8 mouse cellular contexts compared by ENCODE assay signal in genomic region chr5:142909576-142910278, GRCm38 (mm10). TPM values are rescaled to one million over a fixed set of nuclear protein-coding genes. Genes with fewer than 3 reads are reported as not detected.
A peak's percentile ranks its signal among the peaks of the same experiment; 100 is the strongest.
DNase-seq lines count a peak whose midpoint lies in the region; ATAC-seq and TF ChIP-seq lines count a peak whose summit lies in the region.

No protein-coding gene starts in this region.

- TF ChIP-seq POLR2A in bone marrow macrophage, adult 2 months (IDR thresholded peaks at IDR 0.05; ENCODE audit: borderline replicate concordance, low read depth, low read length) = no peak

- peak; percentile 7; the same call in 1 of the 2 replicates for ATAC-seq in megakaryocyte, adult 5-6 weeks (ENCODE audit: poor library complexity, severe bottlenecking)

- TF ChIP-seq CTCF in bone marrow macrophage, adult 2 months (IDR thresholded peaks at IDR 0.05; ENCODE audit: low read depth, low read length) = no peak

- peak overlapping the region; percentile 42 for H3K4me3 ChIP-seq in bone marrow macrophage, adult 2 months (ENCODE audit: insufficient read depth, low read length)

- H3K4me1 ChIP-seq in bone marrow macrophage, adult 2 months (ENCODE audit: control insufficient read depth, insufficient read depth, low read length) = peaks cover 48% of the 10 kb centered on the region

- H3K27ac ChIP-seq in bone marrow macrophage, adult 2 months (ENCODE audit: insufficient read depth, low read depth, low read length) = peak overlapping the region; percentile 100

- intact Hi-C loops in heart, postnatal 10 days (cut with DNase I) = loop anchor here (2.0 kb wide), 1 partner anchor 17 kb away; no protein-coding TSS in a partner anchor

- peak; percentile 41 to 47 for DNase-seq in gastrocnemius, adult 8-10 months (ENCODE audit: low spot score in 2 of 2)
- DNase-seq in gastrocnemius, postnatal 4 days (ENCODE audit: low spot score in 2 of 2) = no peak
- peak; percentile 74 to 75 for DNase-seq in heart, postnatal 10 days
- DNase-seq in kidney, postnatal 25 days = peak; percentile 74 to 81
- peak; percentile 77 for DNase-seq in thymus, postnatal 14 days
- no peak for DNase-seq in frontal cortex, postnatal 25 days (ENCODE audit: low spot score in 2 of 2)

RNA-seq across cellular contexts. Expression of gene Actb, which starts 3.2 kb away (rescaled TPM):
- total RNA-seq in gastrocnemius, adult 8-10 months (2022) = 100 to 1,000 TPM; 301 to 406 (median 351) TPM
- total RNA-seq in gastrocnemius, postnatal 4 days (2021) = 1,000 to 10,000 TPM; 2,802 to 2,810 TPM
- polyA plus RNA-seq in bone marrow macrophage, adult 2 months (2012; ENCODE audit: insufficient read depth, insufficient read length, missing spikeins) = 8,885 and 10,895 TPM in 2 replicates
- total RNA-seq in heart, postnatal 10 days (2021) = 1,000 to 10,000 TPM; 1,831 to 2,004 TPM
- total RNA-seq in megakaryocyte, adult 5-6 weeks (2015) = 15,428 and 15,938 TPM in 2 replicates
- 7,091 and 10,908 TPM in 2 replicates for total RNA-seq in megakaryocyte, adult 5-6 weeks (2017)

RNA-seq across cellular contexts. Expression of gene Fbxl18, which starts 14.5 kb away (rescaled TPM):
- total RNA-seq in gastrocnemius, adult 8-10 months (2022) = 1 to 10 TPM; 4.4 to 6.8 (median 5.3) TPM
- total RNA-seq in gastrocnemius, postnatal 4 days (2021) = 1 to 10 TPM; 9.7 to 9.8 TPM
- 9.0 and 12.5 TPM in 2 replicates for polyA plus RNA-seq in bone marrow macrophage, adult 2 months (2012; ENCODE audit: insufficient read depth, insufficient read length, missing spikeins)
- 1 to 10 TPM; 8.8 to 9.2 TPM for total RNA-seq in heart, postnatal 10 days (2021)
- 1.7 and 3.0 TPM in 2 replicates for total RNA-seq in megakaryocyte, adult 5-6 weeks (2015)
- total RNA-seq in megakaryocyte, adult 5-6 weeks (2017) = 2.6 and 2.7 TPM in 2 replicates

RNA-seq across cellular contexts. Expression of gene Fscn1, which starts 50.4 kb away (rescaled TPM):
- 1 to 10 TPM; 3.0 to 7.9 (median 5.0) TPM for total RNA-seq in gastrocnemius, adult 8-10 months (2022)
- total RNA-seq in gastrocnemius, postnatal 4 days (2021) = 100 to 1,000 TPM; 182 to 208 TPM
- 2.4 and 3.2 TPM in 2 replicates for polyA plus RNA-seq in bone marrow macrophage, adult 2 months (2012; ENCODE audit: insufficient read depth, insufficient read length, missing spikeins)
- 100 to 1,000 TPM; 103 to 132 TPM for total RNA-seq in heart, postnatal 10 days (2021)
- total RNA-seq in megakaryocyte, adult 5-6 weeks (2015) = not detected in 2 replicates
- total RNA-seq in megakaryocyte, adult 5-6 weeks (2017) = 0.08 and 0.11 TPM in 2 replicates

Comparison
In these comparisons a context has a peak if more than half of its experiments do, and no peak if none do; other contexts are left out.
1. DNase-seq: peak in gastrocnemius, adult 8-10 months (2 of 2), heart, postnatal 10 days (2 of 2), kidney, postnatal 25 days (2 of 2) and thymus, postnatal 14 days (single experiment); none in gastrocnemius, postnatal 4 days (0 of 2) and frontal cortex, postnatal 25 days (0 of 2).
2. RNA of gene Actb, which starts 3.2 kb away (total RNA-seq): 7,091 to 15,938 TPM in megakaryocyte, adult 5-6 weeks, 2,802 to 2,810 TPM in gastrocnemius, postnatal 4 days and 1,831 to 2,004 TPM in heart, postnatal 10 days; 301 to 406 TPM in gastrocnemius, adult 8-10 months; every median in the first group is over 4 times any median in the second.
3. RNA of gene Fscn1, which starts 50.4 kb away (total RNA-seq): 182 to 208 TPM in gastrocnemius, postnatal 4 days and 103 to 132 TPM in heart, postnatal 10 days; 3.0 to 7.9 TPM in gastrocnemius, adult 8-10 months and 0.08 to 0.11 TPM in megakaryocyte, adult 5-6 weeks; every median in the first group is over 10 times any median in the second.